Mouse (Mus musculus): ENCODE measurements around the gene Chrnb2.
"Not testable (repeated sequence)": the region's sequence is repeated elsewhere in the genome, so short reads cannot be mapped to it uniquely, and the experiment has no call there.

The Chrnb2 gene

DNA sequence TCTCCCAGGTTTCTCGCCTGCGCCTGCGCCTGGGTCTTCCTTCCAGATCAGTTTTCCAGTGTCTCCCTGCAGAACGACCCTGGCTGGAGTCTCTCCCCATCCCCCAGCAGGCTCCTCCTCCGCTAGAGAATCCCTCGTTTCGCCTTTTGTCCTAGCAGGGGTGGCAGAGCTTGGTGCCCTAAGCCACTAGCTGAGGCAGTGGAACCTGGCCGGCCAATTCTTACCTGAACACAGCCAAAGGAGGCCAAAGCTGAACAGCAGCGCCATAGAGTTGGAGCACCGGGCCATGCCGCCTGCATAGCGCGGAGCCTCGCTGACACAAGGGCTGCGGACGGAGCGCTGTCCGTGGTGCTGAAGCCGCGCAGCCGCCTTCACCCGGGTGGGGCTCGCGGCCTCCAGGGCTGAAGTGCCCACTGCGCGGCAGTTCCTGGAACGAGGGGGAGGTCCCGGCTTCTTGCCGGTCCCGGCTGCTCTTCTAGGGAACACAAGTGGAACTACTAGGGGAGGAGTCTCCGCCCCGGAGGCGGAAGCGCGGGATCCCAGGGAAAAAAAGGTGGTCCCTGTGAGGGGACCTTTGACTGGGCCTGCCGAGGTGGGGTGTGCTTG lies at the start of gene Chrnb2:
Chrnb2 (minus strand) TSS at position 514 of the 606 bp plus-strand sequence.
- peak; percentile 75 for DNase-seq (ENCODE audit: low spot score)

- no peak for DNase-seq (ENCODE audit: low spot score)
Observed at GRCm38 (mm10) chr3:89814051-89814450, 49.6 kb upstream of the Chrnb2 start.

DNA sequence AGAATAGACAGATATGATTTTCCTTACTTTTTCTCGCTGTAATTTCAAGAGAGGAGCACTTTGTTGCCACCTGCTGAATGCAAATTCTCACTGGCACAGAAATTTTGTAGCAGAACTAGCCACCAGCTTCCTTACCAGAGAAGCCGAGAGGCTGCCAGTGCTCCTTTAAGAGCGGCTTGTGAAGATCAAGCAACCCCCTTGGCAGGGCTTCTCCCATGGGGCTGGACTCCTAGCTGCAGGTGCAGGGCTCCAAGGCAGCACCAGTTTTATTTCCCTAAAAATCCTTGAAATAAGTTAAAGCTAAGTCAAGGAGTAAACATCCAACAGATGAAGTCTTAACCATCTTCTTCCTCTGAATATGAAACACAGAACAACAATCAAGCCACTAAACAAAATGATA lies 47.7 kb upstream of the Chrnb2 start:
- peak; percentile 37 for DNase-seq (ENCODE audit: low spot score)

DNA sequence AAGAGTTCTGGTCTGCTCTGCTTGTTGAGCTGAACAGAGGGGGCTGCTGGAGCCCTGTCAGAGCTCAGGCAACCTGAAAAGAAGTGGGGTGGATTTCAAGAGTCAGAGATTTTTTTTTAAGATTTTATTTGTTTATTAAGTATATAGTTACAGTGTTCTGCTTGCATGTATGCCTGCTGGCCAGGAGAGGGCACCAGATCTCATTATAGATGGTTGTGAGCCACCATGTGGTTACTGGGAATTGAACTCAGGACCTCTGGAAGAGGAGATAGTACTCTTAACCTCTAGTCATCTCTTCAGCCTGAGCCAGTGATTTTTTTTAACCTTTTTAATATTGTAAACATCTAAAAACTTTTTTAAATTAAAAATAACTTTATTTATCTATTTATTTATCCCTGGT lies 46.4 kb upstream of the Chrnb2 start:
- no peak for DNase-seq (ENCODE audit: low spot score)

DNA sequence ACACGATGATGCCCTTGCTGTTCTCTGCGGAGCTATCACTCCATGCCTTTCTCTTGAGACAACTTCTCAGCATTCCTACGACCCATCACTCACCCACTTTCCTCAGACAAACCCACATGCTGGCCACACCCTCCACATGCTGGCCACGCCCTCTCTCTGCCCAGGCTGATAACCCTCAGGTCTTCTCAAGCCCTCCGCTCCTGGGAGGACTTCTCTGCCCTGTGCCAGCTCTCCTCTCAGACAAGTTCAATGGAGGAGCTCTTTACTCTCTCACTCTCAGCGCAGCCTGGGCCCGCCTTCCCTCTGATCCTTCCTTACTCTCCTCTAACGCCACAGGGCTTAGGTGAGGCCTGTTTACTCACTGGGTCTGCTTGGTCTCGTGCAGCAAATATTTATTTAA lies 44.2 kb upstream of the Chrnb2 start:
- no peak for DNase-seq (ENCODE audit: low spot score)

DNA sequence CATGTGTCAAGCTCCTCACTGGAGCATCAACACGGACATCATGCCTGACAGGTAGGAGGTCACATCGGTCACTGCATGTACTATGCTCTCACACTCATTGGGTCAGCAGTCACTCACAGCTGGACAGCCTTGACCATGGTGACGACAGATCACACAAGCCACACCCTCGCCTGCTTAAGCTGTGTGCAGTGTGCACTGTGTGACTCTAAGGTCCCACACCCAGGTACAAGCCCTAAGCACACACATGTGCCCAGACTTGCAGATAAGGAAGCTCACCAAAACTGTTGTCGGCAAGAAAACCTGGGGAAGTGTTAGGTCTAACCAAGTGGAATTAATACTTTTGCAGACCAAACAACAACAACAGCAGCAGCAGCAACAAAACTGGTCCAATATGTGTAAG lies 43.4 kb upstream of the Chrnb2 start:
- DNase-seq (ENCODE audit: low spot score) = no peak

- no peak for DNase-seq (ENCODE audit: low spot score)
Observed at GRCm38 (mm10) chr3:89807171-89807570, 42.7 kb upstream of the Chrnb2 start.

DNA sequence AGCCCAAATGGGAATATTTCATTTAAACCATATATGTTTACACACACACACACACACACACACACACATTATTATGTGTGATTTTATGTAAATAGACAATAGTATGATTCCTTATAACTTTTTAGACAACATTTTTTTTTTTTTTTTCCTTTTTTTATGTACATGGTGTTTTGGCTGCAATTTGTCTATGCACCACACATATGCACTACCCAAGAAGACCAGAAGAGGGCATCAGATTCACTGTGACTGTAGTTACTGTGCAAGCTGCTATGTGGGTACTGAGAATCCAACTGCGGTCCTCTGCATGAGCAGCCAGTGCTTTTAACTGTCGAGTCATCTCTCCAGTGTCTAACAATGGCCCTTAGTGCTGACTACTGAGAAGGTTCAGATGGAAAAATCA lies 42.3 kb upstream of the Chrnb2 start:
- DNase-seq (ENCODE audit: low spot score) = no peak

GRCm38 (mm10) chr3:89805179-89805578 lies 40.7 kb upstream of the Chrnb2 start:
- no peak for DNase-seq (ENCODE audit: low spot score)

DNA sequence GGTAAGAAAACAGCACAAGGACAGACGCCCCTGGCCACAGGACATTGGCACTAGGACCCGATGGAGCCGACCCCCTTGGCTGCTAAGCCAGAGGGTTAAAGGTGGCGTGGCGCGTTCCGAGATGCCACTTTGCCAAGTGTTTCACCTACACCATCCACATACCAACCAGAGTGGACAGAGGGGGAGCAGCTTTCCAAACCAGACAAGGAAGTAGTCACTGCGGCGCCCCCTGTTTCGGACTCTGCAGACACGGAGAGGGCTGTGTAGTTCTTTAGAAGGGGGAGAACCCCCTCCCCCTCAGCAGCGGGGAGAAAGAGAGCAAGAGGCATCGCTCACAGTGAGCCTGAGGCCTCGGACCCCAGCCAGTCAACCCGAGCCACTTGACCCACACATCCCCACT lies 38.4 kb upstream of the Chrnb2 start:
- DNase-seq (ENCODE audit: low spot score) = no peak

- DNase-seq (ENCODE audit: low spot score) = no peak
Observed at GRCm38 (mm10) chr3:89801507-89801847, 37.0 kb upstream of the Chrnb2 start.

DNA sequence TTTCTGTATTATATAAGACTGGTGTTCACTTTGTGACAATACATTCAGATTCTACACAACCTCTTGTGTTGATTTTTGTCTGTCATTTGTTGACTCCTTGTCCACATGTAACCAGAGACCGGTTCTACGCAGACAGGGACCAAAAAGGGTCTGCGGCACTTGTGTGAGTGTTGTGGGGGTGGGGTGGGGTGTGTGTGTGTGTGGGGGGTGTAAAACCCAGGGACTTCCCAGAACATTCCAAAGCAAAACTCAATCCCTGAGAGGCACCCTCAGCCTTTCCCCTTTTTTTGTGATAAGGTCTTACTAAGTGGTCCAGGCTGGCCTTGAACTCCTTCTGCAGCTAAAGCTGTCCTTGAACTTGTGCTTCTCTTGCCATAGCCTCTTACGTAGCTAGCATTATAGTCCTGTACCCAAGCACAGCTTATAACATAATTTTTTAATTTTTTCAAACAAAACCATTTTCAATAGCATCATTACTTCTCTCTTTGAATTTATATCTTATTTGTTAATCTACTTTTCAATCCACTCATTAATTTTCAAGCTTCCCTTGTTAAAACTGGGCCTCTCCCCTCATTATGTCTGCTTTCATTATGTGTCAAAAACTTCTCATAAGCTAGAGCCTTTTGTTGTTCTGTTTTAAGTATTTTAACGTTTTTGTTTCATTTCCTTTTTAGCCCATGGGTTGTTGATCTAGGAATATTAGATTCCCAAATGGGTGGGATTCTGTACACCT lies 36.5 kb upstream of the Chrnb2 start:
- DNase-seq (ENCODE audit: low spot score) = no peak

- not testable (repeated sequence) for DNase-seq (ENCODE audit: low spot score)
Observed at GRCm38 (mm10) chr3:89800078-89800477, 35.6 kb upstream of the Chrnb2 start.

- no peak for DNase-seq (ENCODE audit: low spot score)
Observed at GRCm38 (mm10) chr3:89799476-89799875, 35.0 kb upstream of the Chrnb2 start.

DNA sequence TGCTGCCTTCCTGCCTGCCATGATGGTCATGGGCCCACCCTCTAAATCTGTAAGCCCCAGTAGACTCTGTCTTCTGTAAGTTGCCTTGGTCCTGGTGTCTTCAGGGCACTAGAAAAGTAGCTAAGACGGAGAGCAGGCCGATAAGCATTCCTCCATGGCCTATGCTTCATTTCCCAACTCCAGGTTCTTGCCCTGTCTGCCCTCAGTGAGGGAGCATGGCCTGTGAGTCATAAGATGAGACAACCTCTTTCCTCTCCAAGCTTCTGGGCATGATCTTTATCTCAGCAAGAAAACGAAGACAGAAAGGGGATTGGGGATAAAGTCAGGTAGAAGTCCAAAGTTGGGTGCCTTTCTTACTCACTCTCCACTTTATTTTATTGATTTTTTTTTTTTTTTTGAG lies 34.1 kb upstream of the Chrnb2 start:
- no peak for DNase-seq (ENCODE audit: low spot score)

- no peak for DNase-seq (ENCODE audit: low spot score)
Observed at GRCm38 (mm10) chr3:89796358-89796757, 31.9 kb upstream of the Chrnb2 start.

- no peak for DNase-seq (ENCODE audit: low spot score)
Observed at GRCm38 (mm10) chr3:89795746-89796145, 31.3 kb upstream of the Chrnb2 start.

DNA sequence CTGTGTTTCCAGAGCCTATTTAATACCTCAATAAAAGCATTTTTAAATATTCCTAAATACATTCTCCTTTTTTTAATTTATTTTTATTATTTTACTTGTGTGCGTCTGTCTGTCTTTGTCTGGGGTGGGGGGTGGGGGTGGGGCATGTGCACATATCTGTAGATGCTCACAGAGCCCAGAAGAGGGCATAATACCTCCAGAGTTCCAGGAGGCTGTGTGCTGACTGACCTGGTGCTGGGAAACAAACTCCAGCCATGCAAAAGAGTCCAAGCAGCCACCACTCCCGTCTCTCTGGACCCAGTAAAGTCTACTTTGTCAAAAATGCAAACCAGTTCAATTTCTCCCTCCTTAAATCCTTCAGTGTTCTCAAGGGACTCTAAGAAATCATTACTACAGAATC lies 30.2 kb upstream of the Chrnb2 start:
- no peak for DNase-seq (ENCODE audit: low spot score)

- no peak for DNase-seq (ENCODE audit: low spot score)
Observed at GRCm38 (mm10) chr3:89788680-89789352, 24.4 kb upstream of the Chrnb2 start.

DNA sequence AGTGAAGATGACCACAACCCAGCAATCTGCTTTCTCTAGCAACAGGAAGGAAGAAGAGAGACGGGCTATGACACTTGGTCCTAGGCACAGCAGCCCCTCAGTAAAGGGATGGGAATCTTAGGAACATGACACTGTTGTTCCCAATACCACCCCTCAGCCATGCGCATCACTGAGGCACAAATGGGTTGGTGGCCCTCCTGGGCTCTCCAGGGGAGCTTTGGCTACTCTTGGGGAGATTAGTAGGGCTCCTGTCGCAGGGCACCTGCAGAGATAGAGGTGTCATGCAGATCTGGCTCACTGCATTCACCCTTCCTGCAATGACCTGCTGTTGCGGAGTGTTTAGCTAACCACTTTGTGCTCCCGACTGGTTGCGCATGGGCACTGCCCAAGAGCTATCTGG lies 21.8 kb upstream of the Chrnb2 start:
- DNase-seq (ENCODE audit: low spot score) = no peak

GRCm38 (mm10) chr3:89784991-89785753 lies 20.7 kb upstream of the Chrnb2 start:
- peak; percentile 90 for DNase-seq (ENCODE audit: low spot score)

DNA sequence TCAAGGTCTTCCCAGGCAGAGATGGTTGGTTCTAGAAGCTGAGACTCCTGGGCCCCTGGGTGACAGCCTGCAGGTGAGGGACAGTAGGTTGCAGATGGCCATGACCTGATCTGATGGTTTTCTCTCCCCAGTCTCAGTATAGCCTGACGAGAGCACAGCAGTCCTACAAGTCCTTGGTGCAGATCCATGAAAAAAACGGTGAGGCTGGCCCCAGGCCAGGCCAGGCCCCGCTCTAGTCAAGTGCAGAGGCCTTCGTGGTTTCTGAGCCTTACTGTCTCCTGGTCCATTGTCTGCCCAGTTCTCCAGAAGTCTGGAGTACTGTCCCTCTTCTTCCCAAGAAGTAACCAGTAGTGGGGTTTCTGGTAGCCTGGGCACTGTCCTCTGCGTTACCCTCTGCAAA lies 17.2 kb upstream of the Chrnb2 start:
- peak; percentile 56 for DNase-seq (ENCODE audit: low spot score)

- no peak for DNase-seq (ENCODE audit: low spot score)
Observed at GRCm38 (mm10) chr3:89780102-89780501, 15.7 kb upstream of the Chrnb2 start.

Measured in MN1 (cell line).